Mouse (Mus musculus): ENCODE data around the gene Raly. TPM values are rescaled to one million over a fixed set of nuclear protein-coding genes. Genes with fewer than 3 reads are reported as not detected.

Gene Raly
- polyA plus RNA-seq, 1 experiment from 2014 or later = 77.6 TPM

Other genes starting within 250 kb of the Raly start
- 9.5 and 10.0 TPM in 2 replicates for gene 1700003F12Rik, start 244.0 kb upstream of the Raly start, polyA plus RNA-seq (2016; fragmentation: Nextera tagmentation; extraction: Ambion mirVana)
- 0.60 and 1.3 TPM in 2 replicates for gene Actl10, start 239.3 kb upstream of the Raly start, polyA plus RNA-seq (2016; fragmentation: Nextera tagmentation; extraction: Ambion mirVana)
- gene Necab3, start 232.2 kb upstream of the Raly start, polyA plus RNA-seq (2016; fragmentation: Nextera tagmentation; extraction: Ambion mirVana) = 9.8 and 16.0 TPM in 2 replicates
- 41.4 and 43.8 TPM in 2 replicates for gene E2f1, start 221.2 kb upstream of the Raly start, polyA plus RNA-seq (2016; fragmentation: Nextera tagmentation; extraction: Ambion mirVana)
- gene Pxmp4, start 187.4 kb upstream of the Raly start, polyA plus RNA-seq (2016; fragmentation: Nextera tagmentation; extraction: Ambion mirVana) = 14.5 and 16.9 TPM in 2 replicates
- gene Zfp341, start 177.8 kb upstream of the Raly start, polyA plus RNA-seq (2016; fragmentation: Nextera tagmentation; extraction: Ambion mirVana) = 1.3 and 1.4 TPM in 2 replicates
- 0.36 TPM in 1 of 2 replicates, not detected in the other for gene 4930519P11Rik, start 177.7 kb upstream of the Raly start, polyA plus RNA-seq (2016; fragmentation: Nextera tagmentation; extraction: Ambion mirVana)
- 13.3 and 18.1 TPM in 2 replicates for gene Chmp4b, start 139.4 kb upstream of the Raly start, polyA plus RNA-seq (2016; fragmentation: Nextera tagmentation; extraction: Ambion mirVana)
- not detected in 2 replicates for gene Gm14214, start 21.1 kb upstream of the Raly start, polyA plus RNA-seq (2016; fragmentation: Nextera tagmentation; extraction: Ambion mirVana)
- 1.0 and 1.7 TPM in 2 replicates for gene a, start 306 bp downstream of the Raly start, polyA plus RNA-seq (2016; fragmentation: Nextera tagmentation; extraction: Ambion mirVana)
- 74.1 and 109 TPM in 2 replicates for gene Eif2s2, start 101.8 kb downstream of the Raly start, polyA plus RNA-seq (2016; fragmentation: Nextera tagmentation; extraction: Ambion mirVana)
- 0.14 and 0.31 TPM in 2 replicates for gene Gm14226, start 227.2 kb downstream of the Raly start, polyA plus RNA-seq (2016; fragmentation: Nextera tagmentation; extraction: Ambion mirVana)

All from hindbrain, embryonic 10.5 days (tissue).